Mouse (Mus musculus) cerebellum, adult 2 months (tissue): ENCODE results near the gene Pknox2. TPM values are rescaled to one million over a fixed set of nuclear protein-coding genes. Genes with fewer than 3 reads are reported as not detected.

Experiments
- DNase-seq, 2 experiments: peaks; one replicate each; pipeline ENCODE4 v3.0.0; 2021
- H3K27ac ChIP-seq: fragments of 200-500 bp; 2 replicates; pipeline ENCODE4 v1.5.1; 2012; ENCODE audit warnings: low read length, control low read depth, inconsistent platforms; ENCODE audit not compliant: insufficient read depth
- H3K27me3 ChIP-seq: fragments of 200-500 bp; 2 replicates; pipeline ENCODE4 v1.6.1; 2012; ENCODE audit warnings: inconsistent platforms, mild to moderate bottlenecking, low read length, moderate library complexity; ENCODE audit not compliant: control insufficient read depth, insufficient read depth
- H3K4me1 ChIP-seq: fragments of 200-500 bp; 2 replicates; pipeline ENCODE4 v1.6.1; 2011; ENCODE audit warnings: low read length; ENCODE audit not compliant: control insufficient read depth, insufficient read depth
- H3K4me3 ChIP-seq: fragments of 200-500 bp; replicated peaks from 2 replicates; pipeline ENCODE3; 2011; ENCODE audit warnings: mild to moderate bottlenecking, low read depth, low read length, control low read depth; ENCODE audit not compliant: insufficient read depth
- CTCF ChIP-seq: fragments of 200-500 bp; IDR thresholded peaks from 2 replicates; pipeline ENCODE4 v1.5.1; 2011; ENCODE audit warnings: low read depth, mild to moderate bottlenecking, control low read depth, low read length, moderate library complexity, borderline replicate concordance; ENCODE audit not compliant: insufficient read depth
- POLR2A ChIP-seq: fragments of 200-500 bp; IDR thresholded peaks from 2 replicates; pipeline ENCODE4 v1.6.1; 2011; ENCODE audit warnings: low read length, control low read depth, borderline replicate concordance; ENCODE audit not compliant: insufficient read depth
- WGBS: fragments of 180-500 bp; shearing (Covaris S2); methylation state at CpG from one replicate; pipeline ENCODE4 v1.1.7; 2018; 5-methylcytosine and 5-hydroxymethylcytosine counted together
- polyA plus RNA-seq: library from polyadenylated mRNA; depleted of rRNA; stranded (reverse); fragments of >200 nt; gene quantifications from 2 replicates; pipeline ENCODE4 v1.2.3, GENCODE M21; 2012

Gene Pknox2
- polyA plus RNA-seq, 1 experiment, result 23.4 TPM

- Histone ChIP-seq H3K27ac (no peak overlapping the region), H3K4me1 (no peaks in the 10 kb centered on the region; the same call in 1 of the 2 replicates), H3K4me3 (no peak overlapping the region), H3K27me3 (no peaks in the 10 kb centered on the region; the same call in 1 of the 2 replicates)
- DNase-seq, result no peak
- TF ChIP-seq CTCF, result no peak
- no peak for TF ChIP-seq POLR2A
- WGBS, result 36% methylated on average over 3 of the region's 3 CpGs
These were observed 28.8 kb upstream of the Pknox2 start for GRCm38 (mm10) chr9:37176002-37176401.

DNA sequence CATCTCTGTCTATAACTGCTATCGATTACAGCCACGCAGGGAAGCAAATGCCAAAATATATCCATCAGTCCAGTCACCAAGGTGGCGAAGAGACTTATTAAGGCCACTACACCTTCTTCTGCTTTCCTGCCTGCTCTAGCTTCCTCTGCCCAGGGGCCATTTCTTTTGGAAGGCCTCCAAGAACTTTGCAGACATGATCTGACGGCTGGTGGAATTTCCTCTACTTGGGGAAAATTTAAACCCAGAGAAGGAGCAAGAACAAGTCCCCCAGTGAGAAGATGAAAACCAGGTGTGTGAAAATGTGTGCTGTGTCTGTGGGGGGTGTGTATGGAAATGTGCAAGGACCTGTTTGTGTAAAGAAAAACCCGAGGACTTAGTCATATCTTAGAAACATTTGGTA lies 26.2 kb upstream of the Pknox2 start:
- no peaks in the 10 kb centered on the region; the same call in 1 of the 2 replicates for H3K27me3 ChIP-seq
- TF ChIP-seq CTCF (no peak), POLR2A (no peak)
- peak in 1 of 2 experiments; percentile 15 for DNase-seq
- no peak overlapping the region for H3K4me3 ChIP-seq
- WGBS, result 70% methylated on average over 5 of the region's 5 CpGs
- H3K27ac ChIP-seq, result no peak overlapping the region
- no peaks in the 10 kb centered on the region; the same call in 1 of the 2 replicates for H3K4me1 ChIP-seq

DNA sequence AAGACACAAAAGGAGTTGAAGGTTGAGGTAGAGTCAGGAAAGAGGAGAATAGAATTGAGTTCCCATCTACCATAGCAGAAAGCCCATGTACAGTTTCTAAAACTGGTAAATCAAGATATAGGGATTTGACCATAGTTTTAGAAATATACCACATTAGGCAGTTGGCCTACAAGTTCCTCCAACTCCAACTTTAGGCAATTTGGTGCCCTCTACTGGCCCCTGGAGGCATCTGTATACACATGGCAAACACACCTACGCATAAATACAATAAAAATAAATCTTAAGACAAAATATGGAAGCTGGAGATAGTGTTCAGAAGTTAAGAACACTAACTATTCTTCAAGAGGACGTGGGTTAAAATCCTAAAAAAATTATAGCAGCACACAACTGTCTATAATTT lies 19.7 kb upstream of the Pknox2 start:
- Histone ChIP-seq H3K4me3 (no peak overlapping the region), H3K27ac (no peak overlapping the region), H3K4me1 (no peaks in the 10 kb centered on the region), H3K27me3 (no peaks in the 10 kb centered on the region)
- 87% methylated on average over 2 of the region's 2 CpGs for WGBS
- DNase-seq, result no peak
- TF ChIP-seq CTCF (no peak), POLR2A (no peak)

DNA sequence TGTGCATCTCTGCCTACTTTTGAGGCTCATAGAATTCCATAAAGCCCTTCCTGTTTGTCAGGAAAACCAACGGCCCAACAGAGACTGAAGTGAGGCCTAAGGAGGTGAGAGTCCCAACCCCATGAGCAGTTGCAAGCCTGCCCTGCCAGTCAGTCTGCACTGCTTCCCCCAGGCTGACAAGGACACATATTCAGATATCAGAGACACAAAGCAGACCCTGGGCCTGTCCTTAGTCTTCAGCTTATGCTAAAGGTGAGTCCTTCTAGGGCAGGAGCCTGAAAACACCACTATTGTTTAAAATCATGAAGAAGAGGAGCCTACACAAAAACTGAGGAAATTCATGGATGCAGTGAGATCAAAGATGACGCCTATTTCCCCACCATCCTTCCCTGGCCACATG lies 13.5 kb upstream of the Pknox2 start:
- Histone ChIP-seq H3K4me3 (no peak overlapping the region), H3K27me3 (no peaks in the 10 kb centered on the region), H3K27ac (no peak overlapping the region), H3K4me1 (no peaks in the 10 kb centered on the region)
- 67% methylated on average over 2 of the region's 2 CpGs for WGBS
- DNase-seq, result no peak
- TF ChIP-seq POLR2A (no peak), CTCF (no peak)

DNA sequence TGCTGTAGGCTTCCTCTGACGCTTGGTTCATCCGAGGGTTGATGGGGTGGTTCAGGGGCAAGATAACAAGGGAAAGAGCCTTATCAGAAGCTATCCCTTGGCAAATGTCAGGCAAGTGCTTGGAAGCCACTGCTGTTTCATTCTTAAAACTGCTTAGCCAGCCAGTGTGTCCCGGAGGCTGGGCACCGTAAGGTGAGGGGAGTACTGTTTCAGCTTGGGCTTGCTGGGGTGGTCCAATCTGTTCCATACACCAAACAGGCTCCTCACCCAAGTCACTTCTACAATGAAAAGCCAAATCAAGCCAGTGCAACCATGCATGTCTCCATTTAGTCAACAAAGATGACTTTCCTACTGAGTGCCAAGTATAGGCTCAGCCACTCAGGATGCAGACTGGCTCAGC lies 679 bp upstream of the Pknox2 start:
- no peak for DNase-seq
- Histone ChIP-seq H3K4me3 (no peak overlapping the region), H3K27me3 (no peaks in the 10 kb centered on the region), H3K4me1 (peaks cover 6% of the 10 kb centered on the region), H3K27ac (no peak overlapping the region)
- TF ChIP-seq CTCF, result no peak
- no peak for TF ChIP-seq POLR2A
- whole genome bisulfite sequencing, result 66% methylated on average over 4 of the region's 4 CpGs

GRCm38 (mm10) chr9:37146603-37147358 lies 426 bp downstream of the Pknox2 start:
- no peaks in the 10 kb centered on the region for H3K27me3 ChIP-seq
- peak in 1 of 2 experiments; percentile 85 for DNase-seq
- no peak for TF ChIP-seq CTCF
- peak; percentile 60; the same call in 1 of the 2 replicates for TF ChIP-seq POLR2A
- peaks cover 6% of the 10 kb centered on the region for H3K4me1 ChIP-seq
- H3K4me3 ChIP-seq, result peak overlapping the region; percentile 97
- H3K27ac ChIP-seq, result peak overlapping the region; percentile 92
- WGBS, result under 1% methylated on average over 73 of the region's 75 CpGs

DNA sequence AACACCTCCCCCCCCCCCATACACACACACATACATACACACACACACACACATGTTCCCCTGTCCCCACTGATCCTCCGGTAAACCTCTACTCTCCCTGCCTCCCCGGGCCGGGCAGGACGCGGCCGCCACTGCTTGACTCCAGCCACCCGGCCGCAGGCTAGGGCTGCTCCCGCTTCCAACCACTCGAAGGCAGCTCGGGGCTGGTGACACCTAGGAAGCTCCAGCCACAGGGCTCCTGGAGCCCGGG lies 929 bp downstream of the Pknox2 start:
- H3K27ac ChIP-seq, result peak overlapping the region; percentile 92
- H3K4me3 ChIP-seq, result peak overlapping the region; percentile 97
- H3K27me3 ChIP-seq, result no peaks in the 10 kb centered on the region
- WGBS, result 0% methylated on average over 12 of the region's 12 CpGs
- H3K4me1 ChIP-seq, result peaks cover 6% of the 10 kb centered on the region
- DNase-seq, result no peak
- no peak for TF ChIP-seq POLR2A
- TF ChIP-seq CTCF, result no peak

- H3K4me3 ChIP-seq, result peak overlapping the region; percentile 97
- DNase-seq, result peak; percentile 53 to 71
- under 1% methylated on average over 43 of the region's 43 CpGs for WGBS
- TF ChIP-seq POLR2A (no peak), CTCF (no peak)
- H3K4me1 ChIP-seq, result peaks cover 6% of the 10 kb centered on the region
- H3K27ac ChIP-seq, result peak overlapping the region; percentile 92
- no peaks in the 10 kb centered on the region for H3K27me3 ChIP-seq
These were observed 1.4 kb downstream of the Pknox2 start for GRCm38 (mm10) chr9:37145616-37146352.
